In genomic region chr7:123642596-123642995, GRCm38 (mm10) we compare ENCODE assay signal across 20 mouse cellular contexts.
DNase-seq lines count a peak whose midpoint lies in the region; ATAC-seq and TF ChIP-seq lines count a peak whose summit lies in the region.
"Had no signal": no experiment of that assay in that cellular context is flagged by ENCODE, and none has a peak within 500 bp of the region (broad histone marks: within the 10 kb centered on the region; RNA-seq: fewer than 3 reads in every experiment).

No protein-coding gene starts in this region.

- H3K9me3 ChIP-seq in hindbrain, embryonic 11.5 days (ENCODE audit: control insufficient read depth, low read length), result no peaks in the 10 kb centered on the region
- no peaks in the 10 kb centered on the region for H3K9me3 ChIP-seq in hindbrain, embryonic 14.5 days (ENCODE audit: control insufficient read depth, low read length)
- H3K9me3 ChIP-seq in midbrain, embryonic 12.5 days, result no peaks in the 10 kb centered on the region
- no peaks in the 10 kb centered on the region for H3K9me3 ChIP-seq in midbrain, postnatal 0 days (ENCODE audit: low read length)
- H3K9me3 ChIP-seq in embryonic facial prominence, embryonic 10.5 days, result no peaks in the 10 kb centered on the region
- H3K9me3 ChIP-seq in intestine, embryonic 16.5 days (ENCODE audit: control insufficient read depth, low read length), result no peaks in the 10 kb centered on the region
- H3K9me3 ChIP-seq: forebrain, embryonic 10.5 days; intestine, embryonic 15.5 days; limb, embryonic 15.5 days; stomach, embryonic 15.5 days had no signal

- no peaks in the 10 kb centered on the region for H3K4me1 ChIP-seq in hindbrain, embryonic 11.5 days (replicated peaks; ENCODE audit: control insufficient read depth, insufficient read depth, low read length)
- no peaks in the 10 kb centered on the region for H3K4me1 ChIP-seq in hindbrain, embryonic 14.5 days (replicated peaks; ENCODE audit: control insufficient read depth, insufficient read depth, low read length)
- H3K4me1 ChIP-seq in midbrain, embryonic 12.5 days, result peaks cover 5% of the 10 kb centered on the region; the same call in 1 of the 2 replicates
- no peaks in the 10 kb centered on the region for H3K4me1 ChIP-seq in midbrain, postnatal 0 days (ENCODE audit: insufficient read depth, low read length)
- H3K4me1 ChIP-seq in embryonic facial prominence, embryonic 10.5 days, result peaks cover 6% of the 10 kb centered on the region; the same call in 1 of the 2 replicates
- H3K4me1 ChIP-seq in intestine, embryonic 16.5 days (ENCODE audit: control insufficient read depth, insufficient read depth, low read length), result no peaks in the 10 kb centered on the region
- H3K4me1 ChIP-seq: forebrain, embryonic 10.5 days; intestine, embryonic 15.5 days; limb, embryonic 15.5 days; stomach, embryonic 15.5 days had no signal

- peak; percentile 19 for DNase-seq in hindbrain, embryonic 11.5 days (ENCODE audit: low spot score)
- DNase-seq in hindbrain, embryonic 14.5 days (ENCODE audit: low spot score), result no peak
- DNase-seq in midbrain, postnatal 0 days (ENCODE audit: low spot score), result no peak
- DNase-seq in Muller cell, postnatal 12 days (ENCODE audit: inconsistent ontology term), result peak; percentile 9
- peak; percentile 25 for DNase-seq in embryonic facial prominence, embryonic 10.5 days (ENCODE audit: low spot score)
- DNase-seq: adrenal gland, postnatal 36 days; B cell, adult 2 months; cerebellum, adult 11 months; cerebellum, postnatal 10 days; gastrocnemius, adult 2 months; layer of hippocampus, adult 9-11 months; thymus, postnatal 25 days had no signal

- no peaks in the 10 kb centered on the region for H3K36me3 ChIP-seq in hindbrain, embryonic 11.5 days (ENCODE audit: control insufficient read depth, insufficient read depth, low read length)
- no peaks in the 10 kb centered on the region for H3K36me3 ChIP-seq in hindbrain, embryonic 14.5 days (replicated peaks; ENCODE audit: control insufficient read depth, insufficient read depth)
- no peaks in the 10 kb centered on the region for H3K36me3 ChIP-seq in midbrain, embryonic 12.5 days
- H3K36me3 ChIP-seq in midbrain, postnatal 0 days (ENCODE audit: insufficient read depth, low read length), result no peaks in the 10 kb centered on the region
- no peaks in the 10 kb centered on the region for H3K36me3 ChIP-seq in embryonic facial prominence, embryonic 10.5 days (replicated peaks)
- no peaks in the 10 kb centered on the region for H3K36me3 ChIP-seq in intestine, embryonic 16.5 days (ENCODE audit: control insufficient read depth, insufficient read depth, low read length)
- H3K36me3 ChIP-seq: forebrain, embryonic 10.5 days; intestine, embryonic 15.5 days; limb, embryonic 15.5 days; stomach, embryonic 15.5 days had no signal

- no peak overlapping the region for H3K4me2 ChIP-seq in hindbrain, embryonic 11.5 days (replicated peaks; ENCODE audit: low read depth, low read length)
- no peak overlapping the region for H3K4me2 ChIP-seq in hindbrain, embryonic 14.5 days (replicated peaks)
- no peak overlapping the region for H3K4me2 ChIP-seq in midbrain, embryonic 12.5 days (replicated peaks)
- H3K4me2 ChIP-seq in midbrain, postnatal 0 days (ENCODE audit: low read depth, low read length, poor library complexity, severe bottlenecking), result no peak overlapping the region
- H3K4me2 ChIP-seq in intestine, embryonic 16.5 days (ENCODE audit: low read depth, low read length), result no peak overlapping the region
- H3K4me2 ChIP-seq: intestine, embryonic 15.5 days; limb, embryonic 15.5 days; stomach, embryonic 15.5 days had no signal

- H3K27me3 ChIP-seq in hindbrain, embryonic 11.5 days (ENCODE audit: control insufficient read depth, insufficient read depth, low read length), result no peaks in the 10 kb centered on the region
- no peaks in the 10 kb centered on the region for H3K27me3 ChIP-seq in hindbrain, embryonic 14.5 days (ENCODE audit: control insufficient read depth, insufficient read depth, low read length)
- H3K27me3 ChIP-seq in midbrain, embryonic 12.5 days, result no peaks in the 10 kb centered on the region
- H3K27me3 ChIP-seq in midbrain, postnatal 0 days (ENCODE audit: insufficient read depth, low read length), result no peaks in the 10 kb centered on the region
- H3K27me3 ChIP-seq in embryonic facial prominence, embryonic 10.5 days (replicated peaks; ENCODE audit: low read depth, poor library complexity, severe bottlenecking), result no peaks in the 10 kb centered on the region
- H3K27me3 ChIP-seq in intestine, embryonic 16.5 days (replicated peaks; ENCODE audit: control insufficient read depth, insufficient read depth, low read length), result no peaks in the 10 kb centered on the region
- H3K27me3 ChIP-seq: intestine, embryonic 15.5 days; limb, embryonic 15.5 days; stomach, embryonic 15.5 days had no signal

- no peak overlapping the region for H3K4me3 ChIP-seq in hindbrain, embryonic 11.5 days (ENCODE audit: low read depth, low read length)
- H3K4me3 ChIP-seq in hindbrain, embryonic 14.5 days (replicated peaks; ENCODE audit: low read length), result no peak overlapping the region
- no peak overlapping the region for H3K4me3 ChIP-seq in midbrain, embryonic 12.5 days
- H3K4me3 ChIP-seq in midbrain, postnatal 0 days (ENCODE audit: low read depth, low read length), result no peak overlapping the region
- H3K4me3 ChIP-seq in embryonic facial prominence, embryonic 10.5 days, result no peak overlapping the region
- no peak overlapping the region for H3K4me3 ChIP-seq in intestine, embryonic 16.5 days (ENCODE audit: low read length)
- H3K4me3 ChIP-seq: forebrain, embryonic 10.5 days; gastrocnemius, adult 2 months; intestine, embryonic 15.5 days; limb, embryonic 15.5 days; stomach, embryonic 15.5 days had no signal

- TF ChIP-seq CTCF in midbrain, postnatal 0 days (IDR thresholded peaks at IDR 0.05), result no peak

- H3K27ac ChIP-seq in hindbrain, embryonic 11.5 days (ENCODE audit: low read depth, low read length), result no peak overlapping the region
- H3K27ac ChIP-seq in hindbrain, embryonic 14.5 days, result no peak overlapping the region
- no peak overlapping the region for H3K27ac ChIP-seq in midbrain, embryonic 12.5 days (replicated peaks)
- no peak overlapping the region for H3K27ac ChIP-seq in midbrain, postnatal 0 days (ENCODE audit: low read depth, low read length)
- H3K27ac ChIP-seq in embryonic facial prominence, embryonic 10.5 days (replicated peaks), result no peak overlapping the region
- no peak overlapping the region for H3K27ac ChIP-seq in intestine, embryonic 16.5 days (ENCODE audit: low read length)
- H3K27ac ChIP-seq: forebrain, embryonic 10.5 days; gastrocnemius, adult 2 months; intestine, embryonic 15.5 days; limb, embryonic 15.5 days; macrophage; stomach, embryonic 15.5 days had no signal

- H3K9ac ChIP-seq in hindbrain, embryonic 11.5 days (ENCODE audit: low read depth, low read length), result no peak overlapping the region
- no peak overlapping the region for H3K9ac ChIP-seq in hindbrain, embryonic 14.5 days
- H3K9ac ChIP-seq in midbrain, embryonic 12.5 days (replicated peaks), result no peak overlapping the region
- no peak overlapping the region for H3K9ac ChIP-seq in midbrain, postnatal 0 days (replicated peaks; ENCODE audit: low read length, poor library complexity, severe bottlenecking)
- no peak overlapping the region for H3K9ac ChIP-seq in intestine, embryonic 16.5 days (ENCODE audit: low read depth, low read length)
- H3K9ac ChIP-seq: intestine, embryonic 15.5 days; limb, embryonic 15.5 days; stomach, embryonic 15.5 days had no signal

- ATAC-seq in hindbrain, embryonic 11.5 days (ENCODE audit: low FRiP score), result no peak
- no peak for ATAC-seq in hindbrain, embryonic 14.5 days (ENCODE audit: low FRiP score)
- ATAC-seq in midbrain, embryonic 12.5 days (ENCODE audit: low FRiP score, low read depth), result peak; percentile 73; the same call in 1 of the 2 replicates
- ATAC-seq in midbrain, postnatal 0 days (ENCODE audit: low FRiP score), result no peak
- no peak for ATAC-seq in intestine, embryonic 16.5 days
- ATAC-seq: hindbrain, embryonic 16.5 days; intestine, embryonic 15.5 days had no signal

- WGBS in hindbrain, embryonic 11.5 days, result 47% methylated on average over 4 of the region's 4 CpGs
- WGBS in hindbrain, embryonic 14.5 days, result 42% methylated on average over 4 of the region's 4 CpGs
- WGBS in midbrain, embryonic 12.5 days, result 34% methylated on average over 4 of the region's 4 CpGs
- 36% methylated on average over 4 of the region's 4 CpGs for WGBS in midbrain, postnatal 0 days
- 44% methylated on average over 4 of the region's 4 CpGs for WGBS in embryonic facial prominence, embryonic 10.5 days
- 32% methylated on average over 4 of the region's 4 CpGs for WGBS in intestine, embryonic 16.5 days

Comparison
In these comparisons a context has a peak if more than half of its experiments do, and no peak if none do; other contexts are left out.
1. DNase-seq: peak in hindbrain, embryonic 11.5 days (single experiment), Muller cell, postnatal 12 days (single experiment) and embryonic facial prominence, embryonic 10.5 days (single experiment); none in hindbrain, embryonic 14.5 days (single experiment) and midbrain, postnatal 0 days (single experiment).